Mouse (Mus musculus) heart, adult 2 months (tissue): ENCODE data around the gene Btbd6.

Experiments
- CTCF ChIP-seq: fragments of 200-600 bp; IDR thresholded peaks from 2 replicates; pipeline ENCODE4 v1.8.1; 2022; ENCODE audit warnings: antibody characterized with exemption, mild to moderate bottlenecking, moderate library complexity
- EP300 ChIP-seq: fragments of 200-500 bp; IDR thresholded peaks from 2 replicates; pipeline ENCODE4 v1.6.1; 2011; ENCODE audit warnings: low read depth, low read length, control low read depth; ENCODE audit not compliant: insufficient read depth
- POLR2A ChIP-seq: fragments of 200-500 bp; IDR thresholded peaks from 2 replicates; pipeline ENCODE4 v1.6.1; 2011; ENCODE audit warnings: mild to moderate bottlenecking, low read depth, low read length, control low read depth; ENCODE audit not compliant: insufficient read depth

DNA sequence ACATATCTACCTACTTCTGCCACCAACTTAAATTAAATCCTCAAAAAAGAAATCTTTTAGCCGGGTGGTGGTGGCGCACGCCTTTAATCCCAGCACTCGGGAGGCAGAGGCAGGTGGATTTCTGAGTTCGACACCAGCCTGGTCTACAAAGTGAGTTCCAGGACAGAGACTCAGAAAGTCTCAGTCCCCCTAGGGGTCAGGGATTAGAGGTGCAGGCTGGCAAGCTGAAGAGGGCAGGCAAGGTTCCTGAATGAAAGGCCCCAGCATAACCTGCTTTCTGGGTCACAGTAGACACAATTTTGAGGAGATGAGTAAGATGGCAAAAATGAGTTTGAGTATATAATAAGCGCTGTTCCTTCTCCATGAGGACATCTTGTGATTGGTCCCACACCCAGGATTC is 9.1 kb downstream of the Btbd6 start:
- TF ChIP-seq POLR2A (no peak), CTCF (peak; percentile 60), EP300 (no peak)
